Mouse (Mus musculus) frontal cortex, adult 2 months (tissue): Measurements from ENCODE around the gene Zfp760. TPM values are rescaled to one million over a fixed set of nuclear protein-coding genes. Genes with fewer than 3 reads are reported as not detected.
"Not testable (repeated sequence)": the region's sequence is repeated elsewhere in the genome, so short reads cannot be mapped to it uniquely, and the experiment has no call there.

Experiments
- DNase-seq, 2 experiments: peaks; one replicate each; pipeline ENCODE4 v3.0.0; 2022; ENCODE audit warnings: low spot score in 1 of 2; ENCODE audit errors: extremely low spot score in 1 of 2
- polyA plus RNA-seq: library from polyadenylated mRNA; depleted of rRNA; stranded (reverse); fragments of >200 nt; gene quantifications from 2 replicates; pipeline ENCODE4 v1.2.3, GENCODE M21; 2012; rRNA removed

Gene Zfp760
- polyA plus RNA-seq: 6.5 and 7.2 TPM in 2 replicates

DNA sequence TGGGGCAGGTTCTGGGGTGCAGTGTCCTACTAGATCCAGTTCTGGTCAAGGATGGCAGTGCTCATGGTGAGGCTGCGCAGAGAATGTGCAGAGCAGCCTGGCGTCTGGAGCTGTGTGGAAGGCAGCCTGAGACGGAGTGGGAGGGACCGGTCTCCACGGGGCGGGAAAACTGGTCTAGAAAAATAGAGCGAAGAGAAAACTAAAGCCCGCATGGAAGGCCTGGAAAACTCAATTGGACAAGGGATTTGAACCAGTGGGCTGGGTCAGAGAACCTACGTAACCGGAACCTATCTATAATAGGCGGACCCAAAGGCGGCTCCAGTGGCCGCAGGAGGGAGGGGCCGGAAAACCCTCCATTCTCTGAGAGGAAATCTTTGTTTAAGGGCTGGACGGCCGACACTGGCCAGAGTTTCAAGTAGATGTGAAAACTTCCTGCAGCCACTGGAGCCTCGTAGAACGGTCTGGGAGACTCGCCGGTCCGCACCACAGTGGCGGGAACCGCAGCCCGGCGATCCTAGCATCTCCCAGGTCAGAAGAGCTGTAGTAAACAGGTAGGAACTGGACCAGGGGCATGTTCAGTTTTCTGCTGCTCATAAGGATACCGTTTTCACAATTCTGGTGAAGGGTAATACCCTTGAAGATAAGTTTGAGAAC is at the start of gene Zfp760:
Zfp760 (plus strand) TSS at position 399 of the 654 bp plus-strand sequence.
- peak; percentile 79 to 85 for DNase-seq

DNA sequence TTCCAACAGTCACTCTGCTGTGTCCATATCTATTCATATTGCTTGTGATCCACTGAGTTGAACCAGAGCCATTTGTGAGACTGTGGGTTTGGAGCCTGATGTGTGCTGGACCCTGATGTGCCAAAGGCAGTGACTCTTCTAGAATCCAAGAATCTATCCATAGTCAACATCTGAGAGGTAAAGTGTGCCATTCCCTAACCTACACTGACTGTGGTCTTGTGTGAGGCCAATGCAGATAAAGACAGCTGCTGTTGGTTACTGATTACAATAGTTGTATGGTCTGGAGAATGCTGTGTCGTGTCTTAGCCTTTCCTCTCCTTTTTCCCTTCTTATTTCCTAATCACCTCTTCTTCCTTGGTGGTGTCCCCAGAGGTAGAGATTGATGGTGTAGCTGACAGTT is 28.7 kb upstream of the Zfp760 start:
- DNase-seq: not testable (repeated sequence)

DNA sequence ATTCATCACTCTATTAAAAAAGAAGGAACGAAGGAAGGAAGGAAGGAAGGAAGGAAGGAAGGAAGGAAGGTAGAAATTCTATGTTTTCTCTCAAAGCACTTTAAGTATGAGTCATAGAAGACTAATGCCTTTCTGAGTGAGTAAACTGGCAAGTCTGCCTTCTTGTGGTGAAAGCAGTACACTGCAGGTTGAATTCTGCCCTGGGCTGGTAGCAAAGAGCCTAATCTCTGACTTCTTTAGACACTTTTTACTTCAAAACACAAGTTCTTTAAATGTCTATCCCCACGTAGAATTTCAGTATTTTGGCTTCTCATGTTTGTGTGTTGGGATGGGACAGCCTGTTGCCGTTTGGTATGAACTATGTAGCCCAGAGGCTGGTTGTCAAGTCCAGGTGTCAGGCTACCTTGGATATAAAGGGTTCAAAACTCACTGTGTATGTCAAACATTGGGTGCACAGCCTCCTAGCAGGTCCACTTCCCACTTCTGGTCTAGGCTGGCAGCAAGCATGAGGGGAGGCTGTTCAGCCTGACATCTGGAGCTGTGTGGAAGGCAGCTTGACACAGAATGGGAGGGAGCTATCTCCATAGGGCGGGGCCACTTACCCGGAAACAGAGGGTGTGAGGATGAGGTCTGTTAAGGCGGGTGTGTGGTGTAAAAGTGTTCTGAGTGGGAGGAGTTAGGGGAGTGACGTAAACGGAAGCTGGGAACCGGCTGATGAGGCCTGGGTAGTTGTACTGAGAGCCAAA is 28.1 kb upstream of the Zfp760 start:
- DNase-seq: peak; percentile 82

DNA sequence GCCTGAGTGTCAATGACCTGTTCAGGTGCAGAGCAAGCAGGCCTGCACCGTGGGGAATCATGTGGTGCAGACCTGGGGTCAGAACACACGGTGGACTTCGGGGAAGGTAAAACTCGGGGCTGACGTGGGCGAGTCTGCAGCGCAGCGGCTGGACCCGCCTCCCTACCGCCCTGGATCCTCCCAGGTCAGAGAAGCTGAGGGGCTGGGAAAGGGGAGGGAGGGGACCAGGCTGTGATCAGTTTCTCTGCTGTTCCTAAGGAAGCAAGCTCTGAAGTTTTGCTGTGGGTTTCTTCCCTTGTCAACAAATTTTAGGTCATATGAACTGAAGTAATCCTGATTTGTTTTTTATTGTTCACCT is 27.5 kb upstream of the Zfp760 start:
- not testable (repeated sequence) for DNase-seq

DNA sequence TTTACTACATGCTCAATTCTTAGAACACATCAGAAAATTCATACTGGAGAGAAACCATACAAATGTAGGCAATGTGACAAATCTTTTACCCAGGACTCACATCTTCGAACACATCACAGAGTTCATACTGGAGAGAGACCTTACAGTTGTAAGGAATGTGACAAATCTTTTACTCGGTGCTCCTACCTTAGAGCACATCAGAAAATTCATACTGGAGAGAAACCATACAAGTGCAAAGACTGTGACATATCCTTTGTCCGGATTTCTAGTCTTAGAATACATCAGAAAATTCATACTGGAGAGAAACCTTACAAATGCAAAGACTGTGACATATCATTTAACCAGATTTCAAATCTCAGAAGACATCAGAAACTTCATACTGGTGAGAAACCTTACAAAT is 16.0 kb upstream of the Zfp760 start, which contains the start of gene Gm10226:
Gm10226 (plus strand) TSS at position 301 of the 400 bp plus-strand sequence.
- DNase-seq: no peak

DNA sequence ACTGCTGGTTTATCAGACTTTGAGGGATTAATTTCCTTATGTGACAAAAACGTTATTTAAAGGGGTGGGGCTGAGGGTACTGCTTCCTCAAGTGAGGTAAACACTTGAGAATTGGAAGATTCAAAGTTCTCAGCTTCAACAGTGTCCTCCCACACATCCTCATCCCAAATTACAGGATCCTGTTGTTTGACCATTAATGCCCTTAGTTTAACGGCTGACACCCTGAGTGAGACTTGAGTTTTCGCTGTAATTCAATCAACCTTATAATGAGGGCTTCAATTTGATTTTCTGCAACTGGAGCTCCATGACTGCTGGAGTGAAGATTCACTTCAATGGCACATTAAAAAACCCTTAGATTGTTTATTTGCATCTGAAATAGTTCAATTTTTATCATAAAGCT is 14.2 kb upstream of the Zfp760 start:
- DNase-seq: no peak

DNA sequence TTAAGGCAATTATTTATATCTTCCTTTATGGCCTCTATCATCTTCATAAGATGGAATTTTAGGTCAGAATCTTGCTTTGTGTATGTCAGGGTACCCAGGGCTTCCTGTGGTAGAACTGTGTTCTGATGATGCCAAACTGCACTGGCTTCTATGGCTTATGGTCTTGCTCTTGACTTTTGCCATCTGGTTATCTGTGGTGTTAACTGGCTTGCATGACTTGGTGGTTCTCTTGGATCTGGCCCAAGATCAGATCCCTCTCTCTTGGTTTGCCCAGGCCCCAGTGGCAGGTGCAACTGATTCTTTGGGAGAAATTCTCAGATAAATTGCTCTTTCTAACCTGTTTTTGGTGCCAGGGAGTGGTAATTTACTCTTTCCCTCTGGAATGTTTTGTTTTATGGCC is 11.5 kb upstream of the Zfp760 start:
- no peak for DNase-seq

DNA sequence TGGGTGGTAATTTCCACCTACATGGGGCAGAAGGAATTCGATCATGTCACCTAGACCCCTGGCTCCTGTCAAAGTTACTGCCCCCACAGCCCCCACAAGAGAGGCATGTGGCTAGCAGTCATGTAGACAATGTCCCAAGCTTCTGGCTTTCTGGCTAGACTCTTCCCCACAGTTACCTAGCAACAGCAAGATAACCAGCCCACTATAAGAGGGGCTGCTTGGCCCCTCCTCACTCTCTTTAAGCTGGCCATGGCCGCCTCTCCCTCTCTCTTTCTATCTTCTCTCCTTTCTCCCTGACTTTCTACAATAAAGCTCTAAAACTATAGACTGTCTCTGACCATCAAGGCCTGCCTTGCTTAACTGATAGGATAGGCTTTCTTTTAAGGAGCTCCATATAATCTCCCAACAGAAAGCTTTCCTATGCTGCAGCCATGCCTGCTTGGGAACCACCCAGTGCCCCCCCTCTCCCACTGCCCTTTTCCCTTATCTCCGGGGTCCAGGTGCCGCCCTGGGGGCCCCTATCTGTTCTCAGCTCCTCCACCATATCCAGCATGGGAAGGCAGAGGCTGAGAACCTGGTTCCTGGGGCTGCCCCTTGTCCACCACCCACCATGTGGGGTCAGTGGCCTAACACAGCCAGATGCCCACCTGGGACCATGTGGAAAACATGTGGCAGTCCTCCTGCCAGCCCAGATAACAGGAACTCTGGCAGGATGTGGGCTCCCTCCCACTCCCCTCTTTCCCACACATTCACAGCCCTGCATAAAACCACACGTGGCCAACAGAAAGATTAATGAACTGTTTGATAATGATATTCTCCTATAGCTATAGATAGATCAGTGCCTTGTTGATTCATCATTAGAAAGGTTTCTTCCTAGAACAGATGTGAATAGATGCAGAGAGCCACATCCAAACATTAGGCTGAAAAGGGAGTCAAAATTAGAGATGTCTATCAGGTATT is 5.0 kb upstream of the Zfp760 start:
- DNase-seq: no peak

DNA sequence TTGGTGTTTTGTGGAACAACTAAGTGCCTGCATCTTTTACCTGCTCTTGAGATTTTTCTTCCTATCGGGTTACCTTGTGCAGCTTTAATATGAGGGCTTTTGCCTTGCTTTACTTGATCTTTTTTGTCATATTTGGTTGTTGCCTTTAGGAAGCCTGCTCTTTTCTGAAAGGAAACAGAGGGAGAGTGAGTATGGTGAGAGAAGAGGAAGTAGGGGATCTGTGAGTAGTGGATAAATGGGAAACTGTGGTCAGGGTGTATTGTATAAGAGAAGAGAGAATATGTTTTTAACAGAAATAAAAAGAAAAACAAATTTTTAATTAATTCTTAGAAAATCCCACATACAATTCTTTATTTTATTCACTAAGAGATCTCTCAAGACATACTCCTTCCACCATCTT is 4.1 kb upstream of the Zfp760 start:
- DNase-seq: no peak

DNA sequence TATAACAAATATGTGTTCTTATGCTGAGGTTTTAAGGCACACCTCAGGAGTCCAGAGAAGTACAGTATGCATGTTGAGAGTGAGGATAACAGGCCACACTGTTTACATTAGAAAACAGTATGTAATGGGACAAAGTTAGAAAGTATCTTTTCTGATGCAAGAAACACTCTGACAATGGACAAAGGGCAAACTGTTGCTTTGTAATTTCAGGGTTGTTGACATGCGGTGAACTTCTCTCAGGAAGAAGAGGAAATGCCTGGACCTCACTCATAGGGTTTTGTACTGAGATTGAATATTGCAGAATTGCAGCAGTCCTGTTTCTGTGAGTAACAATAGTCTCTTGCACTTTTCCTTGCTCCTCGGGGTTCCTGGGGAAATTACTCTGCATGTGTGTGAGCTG is 860 bp downstream of the Zfp760 start:
- DNase-seq: no peak

DNA sequence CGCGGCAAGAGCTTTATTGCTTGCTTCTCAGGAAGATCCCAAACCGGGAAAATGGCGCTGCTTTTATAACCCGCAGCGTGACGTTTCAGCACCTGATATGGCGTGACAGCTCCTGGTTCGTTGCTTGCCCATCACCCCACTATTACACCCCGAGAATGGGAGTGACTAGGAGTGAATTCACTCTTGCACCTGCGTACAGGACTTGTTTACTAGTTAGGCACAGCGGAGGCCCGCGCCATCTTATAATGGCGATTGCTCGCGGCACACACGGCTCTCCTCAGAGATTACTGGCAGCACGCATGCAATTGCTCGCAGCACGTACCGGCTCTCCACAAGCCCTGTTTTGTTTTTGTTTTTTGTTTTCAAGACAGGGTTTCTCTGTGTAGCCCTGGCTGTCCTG is 23.0 kb downstream of the Zfp760 start, which contains the start of gene Zfp229:
Zfp229 (plus strand) TSS at position 301 of the 400 bp plus-strand sequence.
- not testable (repeated sequence) for DNase-seq

DNA sequence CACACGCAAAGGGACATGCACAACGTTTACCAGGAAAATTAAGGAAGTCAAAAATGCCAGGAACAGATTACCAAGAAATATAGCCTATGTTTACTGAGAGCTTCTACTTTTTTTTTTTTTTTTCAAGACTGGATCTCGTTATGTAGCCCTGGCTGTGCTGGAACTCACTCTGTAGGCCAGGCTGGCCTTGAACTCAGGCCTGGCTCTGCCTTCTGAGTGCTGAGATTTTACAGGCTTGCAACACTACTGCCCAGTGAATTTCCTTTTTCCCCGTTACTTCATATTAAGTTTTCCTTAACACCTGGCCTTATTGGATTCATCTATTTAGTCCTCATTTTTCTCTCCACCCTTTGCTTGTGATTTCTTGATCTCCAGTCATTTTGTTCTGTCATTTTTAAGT is 25.5 kb downstream of the Zfp760 start:
- no peak for DNase-seq

DNA sequence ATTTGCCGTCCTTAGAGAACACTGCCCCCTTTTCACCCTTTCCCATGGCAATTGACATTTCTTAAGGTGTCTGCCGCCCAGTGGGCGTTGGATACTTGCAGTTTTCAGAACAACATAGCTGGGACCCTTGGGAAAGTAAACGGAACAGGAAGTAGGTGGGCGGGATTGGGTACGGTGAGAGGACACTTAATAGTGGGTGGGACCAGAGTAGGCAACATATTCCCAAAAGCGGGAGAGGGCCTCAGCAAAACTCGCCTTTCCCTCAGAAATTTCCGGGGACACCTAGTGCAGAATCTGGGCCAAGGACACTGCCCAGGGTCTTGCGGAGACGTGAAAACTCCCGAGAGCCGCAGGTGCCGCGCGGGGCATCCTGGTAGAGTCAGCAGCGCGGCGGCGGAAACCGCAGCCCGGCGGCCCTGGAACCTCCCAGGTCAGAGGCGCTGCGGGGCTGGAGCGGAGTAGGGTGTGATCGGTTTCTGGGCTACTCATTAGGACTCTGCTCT is 26.0 kb downstream of the Zfp760 start:
- DNase-seq: peak; percentile 21 to 65

DNA sequence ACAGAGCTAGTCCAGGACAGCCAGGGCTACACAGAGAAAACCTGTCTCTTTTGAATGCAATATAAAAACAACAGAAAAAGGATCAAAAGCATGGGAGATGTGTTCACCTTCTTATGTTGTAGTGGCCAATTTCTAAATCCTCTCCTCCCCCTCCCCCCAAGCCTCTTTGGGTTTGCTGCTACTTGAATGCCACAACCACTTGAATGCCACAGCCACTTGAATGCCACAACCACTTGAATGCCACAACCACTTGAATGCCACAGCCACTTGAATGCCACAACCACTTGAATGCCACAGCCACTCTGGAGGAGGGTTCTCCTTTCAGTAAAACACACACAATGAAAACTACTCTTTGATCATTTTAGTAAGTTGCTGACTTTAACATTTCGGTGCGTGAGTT is 45.2 kb downstream of the Zfp760 start:
- no peak for DNase-seq

DNA sequence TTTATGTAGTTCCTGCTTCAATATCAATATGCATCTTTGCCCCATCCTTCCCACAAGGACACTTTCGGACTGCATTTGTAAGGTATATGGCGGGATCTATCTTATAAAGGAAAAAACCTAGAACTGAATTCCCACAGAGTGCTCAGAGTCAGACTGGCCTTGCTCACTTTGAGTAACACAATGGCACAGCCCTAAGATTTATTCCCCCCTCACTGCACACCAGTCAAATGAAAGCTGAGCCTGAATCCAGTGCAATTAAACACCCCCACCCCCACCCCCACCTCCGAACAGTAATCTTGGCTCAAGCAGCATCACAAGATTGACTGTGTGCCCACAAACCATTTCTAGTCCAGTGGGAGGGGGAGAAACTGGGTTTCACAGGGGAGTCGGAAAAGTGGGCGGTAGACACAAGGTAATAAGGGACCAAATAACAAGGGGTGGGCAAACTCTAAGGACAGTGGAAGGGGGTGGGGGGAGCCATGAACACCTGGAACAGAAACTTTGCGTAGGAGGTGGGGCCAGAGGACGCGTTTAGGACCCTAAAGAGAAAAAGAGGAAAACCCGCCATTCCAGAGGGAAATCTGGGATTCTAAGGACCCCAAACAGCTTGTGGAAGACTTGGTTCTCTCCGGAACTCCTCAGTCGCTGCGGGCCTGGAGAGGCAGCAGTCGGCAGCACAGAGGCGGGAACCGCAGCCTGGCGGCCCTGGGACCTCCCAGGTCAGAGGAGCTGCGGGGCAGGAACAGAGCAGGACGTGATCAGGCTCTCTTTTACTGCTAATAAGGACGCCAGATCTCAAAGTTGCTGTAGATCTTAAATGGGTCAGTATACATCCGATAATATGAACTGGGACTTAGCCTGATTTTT is 46.0 kb downstream of the Zfp760 start:
- DNase-seq: no peak

DNA sequence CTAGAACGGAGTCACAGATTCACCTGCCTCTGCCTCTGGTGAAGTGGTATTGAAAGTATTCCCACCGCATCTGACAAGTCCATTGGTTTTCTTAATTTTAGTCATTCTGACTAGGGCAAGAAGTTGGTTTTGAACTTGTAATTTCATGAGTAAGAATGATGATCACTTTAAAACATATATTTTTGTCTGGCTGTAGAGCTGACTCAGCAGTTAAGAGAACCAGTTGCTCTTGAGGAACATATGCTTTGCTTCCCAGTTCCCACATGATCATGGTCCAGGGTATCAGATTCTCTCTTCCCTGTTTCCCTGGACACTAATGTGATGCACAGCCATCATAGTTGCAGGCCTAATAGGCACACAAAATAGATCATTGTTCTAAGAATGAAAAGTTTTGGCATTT is 62.8 kb downstream of the Zfp760 start:
- DNase-seq: no peak
